Mouse (Mus musculus): Measurements from ENCODE around the gene Tln1. TPM values are rescaled to one million over a fixed set of nuclear protein-coding genes. Genes with fewer than 3 reads are reported as not detected.

Tln1 gene
- 271 to 299 TPM (median 289 TPM) in 4 replicates for total RNA-seq (2023; ENCODE audit: inconsistent age)

DNA sequence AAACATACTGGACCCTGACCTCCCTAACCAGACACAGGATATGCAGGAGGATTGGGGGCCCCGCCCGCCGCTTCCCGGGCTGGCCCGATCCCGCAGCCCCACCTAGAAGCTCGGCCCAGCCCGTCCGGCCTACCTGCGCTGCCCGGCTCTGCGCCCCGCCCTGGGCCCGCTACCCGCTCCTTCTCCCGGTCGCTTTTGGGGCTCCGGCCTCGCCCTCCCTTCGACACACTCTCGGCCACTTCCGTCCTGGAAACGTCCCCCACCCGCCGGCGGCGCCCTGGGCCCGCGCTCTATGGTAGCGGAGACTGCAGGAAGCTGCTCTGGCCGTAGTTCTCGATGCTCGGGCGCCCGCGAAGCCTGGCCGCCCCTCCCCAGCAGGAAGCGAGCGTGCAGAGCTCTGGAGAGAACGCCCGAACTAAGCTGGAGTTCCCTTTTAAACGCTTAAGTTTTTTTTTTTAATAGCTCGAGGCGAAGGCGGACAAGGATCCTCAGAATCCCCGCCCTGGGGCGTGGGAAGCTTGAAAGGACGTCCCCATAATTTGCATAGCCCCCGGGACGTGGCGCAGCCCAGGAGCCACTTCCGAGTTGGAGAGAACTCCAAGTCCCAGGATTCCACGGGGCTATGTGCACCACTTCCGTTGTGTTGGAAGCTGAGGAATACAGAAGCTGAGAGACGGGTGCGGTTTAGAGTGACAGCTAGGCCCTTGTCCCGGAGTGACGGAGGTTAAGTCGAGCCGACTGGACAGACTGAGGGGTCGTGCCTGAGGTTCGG, at the start of gene Tln1, which contains the start of gene Creb3:
Gene Tln1 (minus strand): TSS at position 695 of the 772 bp plus-strand sequence.
Gene Creb3 (plus strand): TSS at position 336 of the 772 bp plus-strand sequence.

DNA sequence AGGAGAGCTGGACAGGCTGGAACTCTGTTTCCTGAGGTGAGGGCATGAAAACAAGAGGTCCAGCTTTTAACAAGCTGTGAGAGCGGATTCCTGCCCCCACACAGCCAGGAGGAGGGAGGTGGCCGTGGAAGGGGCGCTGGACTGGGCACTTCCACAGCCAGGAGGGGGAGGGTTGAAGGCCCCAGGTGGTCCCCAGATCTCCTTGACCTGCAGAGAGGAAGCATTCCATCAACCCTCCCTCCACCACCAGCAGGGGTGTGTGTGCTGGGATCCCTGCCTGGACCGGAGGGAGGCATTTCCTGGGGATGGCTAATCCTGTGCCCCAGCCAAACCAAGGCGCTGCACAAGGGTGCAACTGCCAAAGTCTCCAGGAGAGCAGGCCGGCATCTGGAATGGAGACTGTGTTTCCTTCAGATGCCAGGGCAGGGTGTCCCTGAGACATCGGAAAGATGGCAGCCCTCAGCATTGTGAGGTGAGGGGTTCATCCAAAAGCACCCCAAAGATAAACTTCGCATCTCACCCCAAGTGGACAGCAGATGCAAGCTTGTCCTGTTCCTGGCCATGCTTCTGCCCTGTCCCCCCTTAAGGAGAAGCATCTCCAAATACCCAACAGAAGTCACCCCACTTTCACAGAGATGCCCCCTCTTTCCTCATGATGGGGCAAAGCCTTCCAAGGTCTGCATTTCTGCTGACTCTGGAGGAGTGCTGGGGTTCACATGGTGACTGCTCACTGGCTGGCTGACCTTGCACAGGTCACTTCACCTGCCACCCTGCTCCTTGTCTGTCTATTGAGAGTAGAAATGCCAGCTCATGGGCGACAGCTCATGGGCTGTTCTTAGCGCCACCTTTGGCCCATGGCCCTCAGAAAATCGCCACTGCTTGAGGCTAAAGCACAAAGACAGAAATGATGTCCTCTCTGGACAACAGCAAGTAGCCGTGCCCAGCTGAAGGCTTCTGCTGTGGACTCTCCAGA, 22.2 kb upstream of the Tln1 start, which contains the start of gene Msmp:
Gene Msmp (minus strand): TSS at position 51 of the 973 bp plus-strand sequence.

DNA sequence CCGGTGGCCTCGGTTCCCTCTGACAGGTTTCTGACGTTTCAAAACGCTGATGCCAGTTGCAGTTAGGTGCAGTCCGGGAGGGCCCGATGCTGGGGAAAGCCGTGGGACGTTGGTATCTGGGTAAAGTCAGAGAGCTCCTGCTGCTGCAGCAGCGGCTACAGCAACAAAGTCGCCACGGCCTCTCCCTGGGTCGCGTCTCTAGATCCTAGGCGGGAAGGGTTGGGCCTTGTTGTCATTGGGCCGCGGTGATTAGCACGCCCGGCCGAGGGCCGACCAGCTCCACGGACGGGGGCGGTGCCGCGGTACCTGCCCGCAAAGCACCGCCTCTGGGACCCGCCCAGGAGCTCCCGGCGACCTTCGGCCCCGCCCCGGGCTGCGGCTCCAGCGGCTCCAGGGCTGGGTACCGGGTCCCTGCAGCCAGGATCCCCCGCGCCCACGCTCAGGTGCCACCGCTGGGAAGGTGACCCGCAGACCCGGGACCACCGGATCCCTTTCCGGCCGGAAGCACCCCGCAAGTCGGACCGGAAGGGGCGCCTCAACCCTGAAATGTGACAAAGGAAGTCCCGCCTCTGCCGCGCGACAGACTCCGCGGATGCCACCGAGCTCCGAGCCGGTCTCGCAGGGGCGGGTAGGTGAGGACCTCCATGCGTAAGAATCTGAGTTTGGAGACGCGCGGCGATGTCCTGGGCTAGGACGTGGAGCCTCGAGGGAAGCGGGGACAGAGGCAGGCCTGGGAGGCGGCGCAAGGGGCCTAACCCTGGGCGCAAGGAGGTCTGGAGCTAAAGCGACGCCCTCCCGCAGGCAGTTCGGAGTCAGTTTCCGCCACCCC, 16.1 kb upstream of the Tln1 start, which contains the start of the genes Rgp1 and Gba2:
Gene Rgp1 (plus strand): TSS at position 340 of the 829 bp plus-strand sequence.
Gene Gba2 (minus strand): TSS at position 498 of the 829 bp plus-strand sequence.

DNA sequence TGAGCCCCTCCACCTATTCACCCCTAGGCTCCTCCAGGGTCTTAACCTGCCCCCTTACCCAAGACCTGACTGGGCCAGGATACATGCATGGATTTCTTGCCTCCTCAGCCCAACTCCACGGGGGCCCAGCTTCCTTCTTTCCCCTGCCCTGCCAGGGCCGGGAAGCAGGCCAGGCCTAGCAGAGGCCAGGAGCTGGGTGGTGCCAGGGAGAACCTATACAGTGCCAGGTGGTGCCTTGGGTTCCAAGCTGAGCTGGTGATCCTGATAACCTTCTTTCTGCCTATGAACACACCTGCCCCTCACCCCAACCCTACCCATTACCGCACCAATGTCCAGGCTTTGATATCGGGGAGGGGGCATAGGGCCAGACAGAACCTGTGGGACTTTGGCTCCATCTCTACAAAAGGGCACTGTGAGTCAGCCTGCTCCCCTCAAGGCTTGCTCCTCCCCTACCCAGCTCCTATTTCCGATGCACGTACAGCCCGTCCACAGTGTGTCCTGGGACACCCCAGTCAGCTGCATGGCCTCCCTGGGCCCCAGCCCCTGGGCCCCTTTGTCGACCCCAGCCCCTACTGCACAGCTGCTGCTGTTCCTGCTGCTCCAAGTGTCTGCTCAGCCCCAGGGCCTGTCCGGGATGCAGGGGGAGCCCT, 55.8 kb downstream of the Tln1 start, which contains the start of gene Car9:
Gene Car9 (plus strand): TSS at position 431 of the 650 bp plus-strand sequence.

DNA sequence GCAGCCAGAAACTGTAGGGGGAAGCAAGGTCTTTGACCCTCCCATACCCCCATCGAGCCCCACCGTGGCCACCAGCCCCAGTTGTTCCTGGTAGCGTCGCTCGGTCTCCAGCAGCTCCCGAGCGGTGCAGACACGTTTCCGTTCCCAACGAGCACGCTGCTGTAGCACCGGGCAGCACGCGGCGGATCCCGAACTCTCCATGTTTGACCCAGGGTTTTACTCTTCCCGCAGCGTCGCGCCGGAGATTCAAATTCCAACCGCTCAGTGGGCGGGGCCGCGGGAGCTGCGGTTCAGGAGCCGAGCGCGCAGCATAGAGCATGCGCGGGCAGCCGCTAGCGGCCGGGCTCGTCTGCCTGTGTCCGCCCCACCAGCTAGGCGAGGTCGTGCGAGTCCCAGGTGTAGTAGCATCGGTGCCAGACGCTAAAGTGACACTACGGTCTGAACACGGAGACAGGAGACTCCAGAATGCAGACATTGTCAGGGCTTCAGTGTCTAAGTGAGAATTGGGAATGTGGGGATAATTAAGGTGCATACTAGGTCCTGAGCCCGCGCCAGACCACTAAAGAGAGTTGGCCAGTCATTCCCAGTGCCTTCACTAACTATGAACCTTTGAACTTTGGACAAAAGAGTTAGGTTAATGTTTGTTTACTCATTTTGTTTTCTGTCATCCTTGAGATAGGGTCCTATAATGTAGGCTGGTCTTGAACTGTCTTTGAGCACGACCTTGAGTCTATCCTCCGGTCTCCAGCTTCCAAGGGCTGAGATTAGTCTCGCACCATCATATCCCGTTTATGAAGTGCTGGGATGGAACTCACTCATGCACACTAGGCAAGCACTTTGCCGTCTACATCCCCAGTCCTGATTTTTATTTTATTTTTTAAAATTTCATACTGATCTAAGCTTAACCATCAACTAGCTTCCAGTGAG, 62.8 kb downstream of the Tln1 start, which contains the start of gene Arhgef39:
Gene Arhgef39 (minus strand): TSS at position 289 of the 927 bp plus-strand sequence.

DNA sequence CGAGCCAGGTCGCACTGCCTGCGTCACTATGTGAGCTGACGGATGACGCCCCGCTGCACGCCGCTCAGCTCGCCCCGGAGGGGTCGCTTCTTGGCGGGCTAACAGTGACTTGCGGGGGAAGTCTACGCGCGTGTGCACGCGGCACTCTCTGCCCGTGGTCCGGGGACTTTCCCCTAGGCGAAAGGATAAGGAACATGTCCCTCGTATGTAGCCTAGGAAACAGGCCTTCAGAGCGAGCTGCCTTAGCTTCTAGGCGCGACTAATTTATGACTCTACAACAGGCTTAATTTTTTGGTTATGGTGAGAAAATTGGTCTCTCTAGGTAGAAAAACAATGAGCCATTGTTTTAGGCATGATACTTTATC, 69.7 kb downstream of the Tln1 start, which contains the start of gene Ccdc107:
Gene Ccdc107 (plus strand): TSS at position 80 of the 365 bp plus-strand sequence.

DNA sequence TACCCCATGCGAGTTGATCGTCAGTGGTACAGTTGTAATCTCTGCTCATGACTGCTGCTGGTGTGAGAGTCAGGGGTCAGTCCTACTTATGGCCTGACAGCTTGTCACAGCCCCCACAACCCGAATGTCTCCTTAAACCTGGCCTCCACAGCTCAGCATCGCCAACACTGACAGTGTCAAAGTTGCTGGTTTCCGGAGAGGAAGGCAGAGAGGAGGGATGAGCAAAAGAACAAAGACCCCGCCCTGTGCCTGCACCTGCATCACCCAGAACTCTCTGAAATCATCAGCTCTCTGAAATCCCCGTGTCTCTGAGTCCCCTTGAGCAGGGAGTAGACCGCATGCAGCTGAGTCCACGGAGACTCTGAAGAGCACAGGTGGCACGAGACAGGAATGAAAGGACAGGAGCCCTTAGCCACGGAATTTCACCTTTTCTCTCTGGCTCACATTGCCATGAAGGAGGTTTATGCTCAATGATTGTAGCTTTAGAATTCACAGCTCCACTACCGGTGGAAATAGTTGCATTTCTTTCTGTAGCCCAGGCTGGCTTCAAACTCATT, 78.9 kb downstream of the Tln1 start, which contains the start of gene Sit1:
Gene Sit1 (minus strand): TSS at position 200 of the 557 bp plus-strand sequence.

Other genes starting within 250 kb of the Tln1 start
- 1.0 to 1.5 TPM in 2 of 4 replicates, not detected in the others for gene Rusc2, start 180.7 kb downstream of the Tln1 start, total RNA-seq (2023; ENCODE audit: inconsistent age)
- gene Fam166b, start 133.6 kb downstream of the Tln1 start, total RNA-seq (2023; ENCODE audit: inconsistent age) = not detected in 4 replicates
- gene Tesk1, start 120.8 kb downstream of the Tln1 start, total RNA-seq (2023; ENCODE audit: inconsistent age) = 50.3 to 68.1 TPM (median 63.1 TPM) in 4 replicates
- 506 to 604 TPM (median 560 TPM) in 4 replicates for gene Cd72, start 108.1 kb downstream of the Tln1 start, total RNA-seq (2023; ENCODE audit: inconsistent age)
- 10.9 to 17.2 TPM (median 13.9 TPM) in 4 replicates for gene Sit1, start 79.0 kb downstream of the Tln1 start, total RNA-seq (2023; ENCODE audit: inconsistent age)
- gene Ccdc107, start 69.8 kb downstream of the Tln1 start, total RNA-seq (2023; ENCODE audit: inconsistent age) = 28.7 to 35.4 TPM (median 30.0 TPM) in 4 replicates
- 1.3 to 3.6 TPM (median 2.6 TPM) in 4 replicates for gene Arhgef39, start 63.0 kb downstream of the Tln1 start, total RNA-seq (2023; ENCODE audit: inconsistent age)
- 0.84 to 1.4 TPM in 2 of 4 replicates, not detected in the others for gene Car9, start 55.7 kb downstream of the Tln1 start, total RNA-seq (2023; ENCODE audit: inconsistent age)
- gene Tpm2, start 38.9 kb downstream of the Tln1 start, total RNA-seq (2023; ENCODE audit: inconsistent age) = 0.58 to 0.93 TPM (median 0.66 TPM) in 3 of 4 replicates, not detected in the other
- 55.9 to 68.9 TPM (median 66.5 TPM) in 4 replicates for gene Creb3, start 359 bp downstream of the Tln1 start, total RNA-seq (2023; ENCODE audit: inconsistent age)
- gene Rgp1, start 16.0 kb upstream of the Tln1 start, total RNA-seq (2023; ENCODE audit: inconsistent age) = 41.6 to 56.1 TPM (median 42.0 TPM) in 4 replicates
- 43.0 to 48.3 TPM (median 45.3 TPM) in 4 replicates for gene Gba2, start 16.2 kb upstream of the Tln1 start, total RNA-seq (2023; ENCODE audit: inconsistent age)
- not detected in 4 replicates for gene Msmp, start 21.8 kb upstream of the Tln1 start, total RNA-seq (2023; ENCODE audit: inconsistent age)
- 0.80 to 4.4 TPM (median 1.3 TPM) in 4 replicates for gene Npr2, start 69.2 kb upstream of the Tln1 start, total RNA-seq (2023; ENCODE audit: inconsistent age)
- gene Spag8, start 90.9 kb upstream of the Tln1 start, total RNA-seq (2023; ENCODE audit: inconsistent age) = not detected in 4 replicates
- gene Hint2, start 93.8 kb upstream of the Tln1 start, total RNA-seq (2023; ENCODE audit: inconsistent age) = 13.0 to 19.8 TPM (median 15.5 TPM) in 4 replicates
- 2.0 to 3.4 TPM (median 2.9 TPM) in 4 replicates for gene Tmem8b, start 106.3 kb upstream of the Tln1 start, total RNA-seq (2023; ENCODE audit: inconsistent age)
- 0.18 TPM in 1 of 4 replicates, not detected in the others for gene Fam221b, start 106.5 kb upstream of the Tln1 start, total RNA-seq (2023; ENCODE audit: inconsistent age)
- not detected in 4 replicates for gene Olfr70, start 138.1 kb upstream of the Tln1 start, total RNA-seq (2023; ENCODE audit: inconsistent age)
- gene Olfr71, start 147.6 kb upstream of the Tln1 start, total RNA-seq (2023; ENCODE audit: inconsistent age) = not detected in 4 replicates
- not detected in 4 replicates for gene Hrct1, start 164.5 kb upstream of the Tln1 start, total RNA-seq (2023; ENCODE audit: inconsistent age)
- gene Spaar, start 167.3 kb upstream of the Tln1 start, total RNA-seq (2023; ENCODE audit: inconsistent age) = not detected in 4 replicates
- not detected in 4 replicates for gene Olfr159, start 208.3 kb upstream of the Tln1 start, total RNA-seq (2023; ENCODE audit: inconsistent age)

Data from B cell, adult (primary cell).